Mouse (Mus musculus) embryonic fibroblast, embryonic 13.5 days (primary cell): ENCODE results near the gene Tbce.

Experiments used
- CTCF ChIP-seq: IDR thresholded peaks from 2 replicates; pipeline ENCODE4 v1.5.1; 2011; ENCODE audit warnings: mild to moderate bottlenecking, control low read depth, low read length, moderate library complexity, borderline replicate concordance; ENCODE audit not compliant: insufficient read depth
- POLR2A ChIP-seq: IDR thresholded peaks from 2 replicates; pipeline ENCODE4 v1.6.1; 2011; ENCODE audit warnings: low read depth, mild to moderate bottlenecking, control low read depth, low read length, moderate library complexity

DNA sequence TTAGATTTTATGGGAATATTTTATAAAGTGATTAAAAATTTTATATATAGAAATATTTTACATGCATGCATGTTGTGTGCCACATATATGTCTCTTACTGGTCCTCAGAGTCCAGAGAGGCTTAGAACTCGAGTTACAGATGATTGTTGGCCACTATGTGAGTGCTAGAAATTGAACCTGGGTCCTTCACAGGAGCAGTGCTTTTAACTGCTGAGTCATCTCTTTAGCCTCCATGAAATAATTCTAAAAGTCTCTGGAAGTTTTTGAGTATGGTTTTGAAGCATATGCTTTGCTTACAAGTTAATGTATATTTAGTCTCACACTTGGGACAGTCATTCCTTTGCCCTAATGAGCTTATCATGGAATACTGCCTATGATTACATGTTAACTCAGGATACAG lies 35.9 kb upstream of the Tbce start:
- TF ChIP-seq POLR2A (no peak), CTCF (no peak)
